Mouse (Mus musculus) forelimb bud, embryonic 11.5 days (tissue): ENCODE data around the gene Yars2.
A peak's percentile ranks its signal among the peaks of the same experiment; 100 is the strongest.
"Not testable (repeated sequence)": the region's sequence is repeated elsewhere in the genome, so short reads cannot be mapped to it uniquely, and the experiment has no call there.

Experiments used
- DNase-seq: peaks from one replicate; pipeline ENCODE4 v3.0.0-alpha.2; 2012; ENCODE audit warnings: low read depth, low spot score

The Yars2 gene

DNA sequence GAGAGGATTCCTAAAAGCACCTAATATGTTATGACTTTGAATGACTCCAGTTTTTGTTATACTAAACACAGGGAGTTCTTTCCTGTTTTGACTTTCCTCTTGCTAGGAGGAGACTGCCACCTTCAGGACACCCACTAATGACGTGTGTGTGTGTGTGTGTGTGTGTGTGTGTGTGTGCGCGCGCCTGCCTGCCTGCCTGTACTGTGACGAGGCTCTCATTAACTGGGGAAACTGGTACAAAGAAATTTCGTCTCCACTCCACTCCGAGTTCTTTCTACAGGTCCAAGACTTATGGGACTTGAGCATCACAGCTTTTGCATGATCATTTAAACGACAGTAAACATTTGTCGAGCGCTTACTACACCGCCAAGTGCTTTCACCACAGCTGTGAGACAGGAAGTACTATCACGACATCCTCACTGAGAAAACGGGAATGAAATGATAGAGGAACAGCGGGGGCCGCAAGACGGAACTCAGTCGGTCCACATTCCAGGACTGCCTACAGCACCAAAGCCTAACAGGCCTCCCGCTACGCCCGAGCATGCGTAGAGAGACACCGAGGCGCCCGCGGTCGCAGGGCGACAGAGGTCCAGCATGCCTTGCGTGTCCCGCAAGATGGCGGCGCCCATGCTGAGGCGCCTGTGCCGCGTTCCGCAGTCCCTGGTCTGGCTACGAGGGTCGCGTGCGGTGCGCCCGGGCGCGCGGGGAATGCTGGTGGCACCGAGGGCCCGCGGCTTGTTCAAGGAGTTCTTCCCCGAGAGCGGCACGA, at the start of gene Yars2:
Gene Yars2, plus strand, starts transcription at position 597 of the 769 bp plus-strand sequence.
- peak; percentile 93 for DNase-seq

DNA sequence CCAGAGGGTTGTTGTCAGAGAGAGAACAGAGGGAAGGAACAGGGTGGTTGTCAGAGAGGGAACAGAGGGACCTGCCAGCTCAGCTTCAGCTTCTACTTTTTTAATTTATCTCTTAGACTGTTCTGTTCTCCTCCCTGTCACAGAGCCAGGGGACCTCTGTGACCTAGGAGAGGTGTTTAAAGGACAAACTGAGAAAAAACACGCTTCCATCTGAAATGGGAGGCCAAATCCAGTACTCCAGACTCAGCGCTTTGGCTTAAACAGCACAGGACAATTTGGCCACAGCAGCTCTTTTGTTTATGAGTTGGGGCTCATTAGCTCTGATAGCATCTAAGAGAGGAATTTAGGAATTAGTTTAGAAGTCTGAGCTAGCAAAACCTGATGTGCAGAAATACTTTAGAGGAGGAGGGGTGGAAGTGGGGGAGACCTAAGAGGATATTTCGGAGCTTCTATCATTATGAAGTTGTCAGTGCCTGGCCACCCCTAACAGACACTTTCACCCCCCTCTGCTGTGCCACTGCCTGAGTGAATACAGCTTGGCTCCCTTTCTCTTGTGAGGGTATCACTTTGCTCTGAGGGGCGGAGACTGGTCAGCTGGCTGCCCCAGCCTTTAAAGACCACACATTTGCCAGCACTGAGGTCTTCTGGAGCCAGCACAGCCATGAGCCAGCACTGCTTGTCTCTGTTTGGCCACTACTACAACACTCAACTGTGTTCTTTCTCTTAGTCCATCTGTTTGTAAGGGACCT, 49.3 kb upstream of the Yars2 start:
- peak; percentile 6 for DNase-seq

GRCm38 (mm10) chr16:16255217-16255616, 47.5 kb upstream of the Yars2 start:
- no peak for DNase-seq

DNA sequence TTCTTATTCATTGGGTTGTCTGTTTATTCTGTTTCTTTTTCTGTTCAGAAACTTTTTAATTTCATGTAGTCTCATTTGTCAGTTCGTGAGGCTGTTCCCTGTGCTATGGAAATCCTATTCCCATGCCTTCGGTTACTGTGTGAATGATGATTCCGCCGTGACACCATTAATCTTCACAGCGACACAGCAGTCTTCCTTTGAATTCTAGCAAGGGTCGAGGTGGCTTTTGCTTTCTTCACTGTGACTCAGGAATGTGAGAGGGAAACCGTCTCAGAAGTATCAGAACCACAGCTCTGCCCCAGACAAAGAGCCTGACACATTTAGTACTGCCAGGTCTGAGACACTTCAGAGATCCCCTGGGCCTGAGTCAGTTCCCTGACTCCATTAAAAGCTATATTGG, 46.9 kb upstream of the Yars2 start:
- no peak for DNase-seq

GRCm38 (mm10) chr16:16256672-16257071, 46.1 kb upstream of the Yars2 start:
- no peak for DNase-seq

GRCm38 (mm10) chr16:16260882-16261281, 41.9 kb upstream of the Yars2 start:
- DNase-seq: no peak

DNA sequence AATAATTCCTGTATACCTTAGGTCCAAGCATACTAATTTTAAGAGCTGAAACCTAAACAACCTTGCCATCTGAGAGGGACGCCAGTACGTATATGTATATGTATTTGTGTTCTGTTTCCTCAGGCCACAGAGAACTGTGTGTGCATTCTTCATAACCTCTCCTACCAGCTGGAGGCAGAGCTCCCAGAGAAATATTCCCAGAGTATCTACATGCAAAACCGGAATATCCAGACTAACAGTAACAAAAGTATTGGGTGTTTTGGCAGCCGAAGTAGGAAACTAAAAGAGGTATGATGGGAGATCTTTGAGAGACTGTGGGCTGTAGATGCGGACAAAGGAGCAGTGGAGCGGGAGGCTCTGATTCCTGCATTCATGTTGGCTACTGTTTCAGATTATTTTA, 41.3 kb upstream of the Yars2 start:
- no peak for DNase-seq

DNA sequence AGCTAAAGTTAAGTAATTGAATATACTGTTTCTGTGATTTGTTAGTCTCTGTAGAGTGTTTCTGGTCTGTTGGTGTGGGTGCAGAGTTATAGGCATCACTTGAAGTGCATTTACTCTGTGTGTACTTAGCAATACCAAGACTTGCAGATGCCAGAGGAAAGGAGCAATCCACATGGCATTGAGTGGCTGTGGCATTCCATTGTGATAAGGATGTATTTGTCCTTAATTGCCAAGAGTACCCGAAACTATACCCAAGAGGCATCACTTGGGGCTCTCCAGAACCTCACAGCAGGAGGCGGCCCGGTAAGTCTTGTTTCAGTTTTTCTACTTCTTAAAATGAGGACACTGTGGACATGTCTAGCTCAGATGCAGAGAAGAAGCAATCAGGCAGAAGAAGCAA, 40.3 kb upstream of the Yars2 start:
- DNase-seq: no peak

DNA sequence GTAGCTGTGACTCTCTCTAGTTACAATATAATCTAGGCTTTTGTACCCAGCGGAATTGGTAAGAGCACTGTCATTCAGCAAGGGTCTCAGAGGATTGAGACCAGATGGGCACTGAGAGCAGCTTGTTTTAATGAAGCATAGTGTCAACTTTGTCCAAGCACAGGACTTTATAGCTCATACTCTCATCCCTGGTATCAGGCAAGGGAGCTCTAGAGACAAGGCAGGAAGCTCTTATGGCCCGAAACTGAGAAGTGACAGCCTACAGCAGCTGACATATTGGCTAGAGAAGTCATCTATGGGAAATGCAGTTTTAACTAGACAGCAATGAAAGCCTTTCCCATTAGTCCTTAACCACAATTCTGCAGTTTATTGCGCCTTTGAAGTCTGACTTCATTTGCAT, 29.8 kb upstream of the Yars2 start:
- DNase-seq: no peak

- no peak for DNase-seq
These were observed 29.0 kb upstream of the Yars2 start for GRCm38 (mm10) chr16:16273752-16274151.

DNA sequence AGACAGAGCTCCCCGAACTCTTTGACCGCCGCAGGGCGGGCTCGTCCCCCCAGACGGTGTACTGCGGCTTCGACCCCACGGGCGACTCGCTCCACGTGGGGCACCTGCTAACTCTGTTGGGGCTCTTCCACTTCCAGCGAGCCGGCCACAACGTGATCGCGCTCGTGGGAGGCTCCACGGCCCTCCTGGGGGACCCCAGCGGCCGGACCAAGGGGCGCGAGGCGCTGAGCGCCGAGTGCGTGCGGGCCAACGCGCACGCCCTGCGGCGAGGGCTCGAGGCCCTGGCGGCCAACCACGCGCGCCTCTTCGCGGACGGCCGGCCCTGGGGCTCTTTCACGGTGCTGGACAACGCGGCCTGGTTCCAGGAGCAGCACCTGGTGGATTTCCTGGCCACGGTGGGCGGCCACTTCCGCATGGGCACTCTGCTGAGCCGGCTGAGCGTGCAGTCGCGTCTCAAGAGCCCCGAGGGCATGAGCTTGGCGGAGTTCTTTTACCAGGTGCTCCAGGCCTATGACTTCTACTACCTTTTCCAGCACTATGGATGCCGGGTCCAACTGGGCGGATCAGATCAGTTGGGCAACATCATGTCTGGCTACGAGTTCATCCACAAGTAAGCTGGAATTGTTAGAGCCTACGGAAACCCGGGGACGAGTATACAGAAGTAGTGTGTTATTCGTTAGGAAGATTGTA, 518 bp downstream of the Yars2 start:
- DNase-seq: peak; percentile 59

DNA sequence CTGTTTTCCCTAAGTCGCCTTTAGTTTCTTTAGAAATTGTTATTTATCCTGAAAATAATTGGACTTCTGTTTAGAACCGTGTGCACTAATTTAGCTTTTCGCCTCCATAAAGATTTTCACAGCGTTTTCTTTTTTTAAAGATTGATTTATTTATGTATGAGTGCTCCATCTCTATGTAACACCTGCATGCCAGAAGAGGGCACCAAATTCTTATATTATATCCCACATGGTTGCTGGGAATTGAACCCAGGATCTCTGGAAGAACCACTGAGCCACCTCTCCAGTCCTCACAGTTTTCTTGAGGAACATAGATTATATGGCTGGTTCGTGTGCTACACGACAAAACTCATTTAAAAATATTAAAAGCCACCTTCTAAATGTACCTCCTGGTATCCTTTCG, 1.1 kb downstream of the Yars2 start:
- DNase-seq: peak; percentile 11

GRCm38 (mm10) chr16:16311319-16311718, 8.6 kb downstream of the Yars2 start:
- no peak for DNase-seq

DNA sequence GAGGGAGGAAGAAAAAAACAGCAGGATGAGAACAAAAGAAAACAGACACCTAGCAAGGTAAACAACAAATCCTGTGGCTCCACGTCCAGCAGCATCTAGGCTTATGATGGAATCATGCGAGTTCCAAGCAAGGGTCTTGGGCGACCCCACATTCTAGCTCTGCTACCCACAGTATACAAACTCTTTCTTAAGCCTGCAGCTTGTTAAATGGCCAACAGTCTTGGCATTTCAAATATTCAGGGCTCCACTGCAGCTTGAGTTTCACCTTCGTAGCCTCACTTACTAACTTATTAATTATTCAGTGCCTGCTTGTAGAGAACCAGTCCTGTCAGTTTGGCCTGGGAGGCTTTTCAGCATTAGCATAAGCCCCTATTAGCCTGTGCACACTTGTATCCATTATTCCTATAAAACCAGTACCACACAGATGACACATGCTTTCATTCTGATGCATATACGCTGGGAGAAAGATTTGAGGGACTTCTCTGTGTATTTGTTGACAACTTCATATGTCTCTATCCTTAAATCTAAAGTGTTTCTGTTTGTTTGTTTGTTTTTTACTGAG, 23.1 kb downstream of the Yars2 start:
- DNase-seq: no peak

DNA sequence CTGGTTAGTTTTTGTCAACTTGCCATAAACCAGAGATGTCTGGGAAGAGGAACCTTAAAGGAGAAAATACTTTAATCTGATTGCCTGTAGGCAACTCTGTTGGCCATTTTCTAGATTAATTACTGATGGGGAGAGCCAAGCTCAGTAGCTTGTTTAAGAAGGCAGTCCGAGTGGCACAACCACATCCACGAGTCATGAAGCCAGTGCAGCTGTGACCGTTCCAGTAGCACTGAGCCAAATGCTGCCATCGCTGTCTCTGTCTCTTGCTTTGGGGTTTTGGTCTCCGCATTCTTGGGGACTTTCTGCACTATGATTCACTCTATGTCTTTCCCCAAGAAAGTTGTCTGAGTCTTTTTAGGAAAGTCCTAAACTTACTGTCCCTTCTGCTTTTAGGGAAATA, 43.7 kb downstream of the Yars2 start:
- DNase-seq: no peak

GRCm38 (mm10) chr16:16357908-16358307, 55.1 kb downstream of the Yars2 start:
- DNase-seq: no peak

DNA sequence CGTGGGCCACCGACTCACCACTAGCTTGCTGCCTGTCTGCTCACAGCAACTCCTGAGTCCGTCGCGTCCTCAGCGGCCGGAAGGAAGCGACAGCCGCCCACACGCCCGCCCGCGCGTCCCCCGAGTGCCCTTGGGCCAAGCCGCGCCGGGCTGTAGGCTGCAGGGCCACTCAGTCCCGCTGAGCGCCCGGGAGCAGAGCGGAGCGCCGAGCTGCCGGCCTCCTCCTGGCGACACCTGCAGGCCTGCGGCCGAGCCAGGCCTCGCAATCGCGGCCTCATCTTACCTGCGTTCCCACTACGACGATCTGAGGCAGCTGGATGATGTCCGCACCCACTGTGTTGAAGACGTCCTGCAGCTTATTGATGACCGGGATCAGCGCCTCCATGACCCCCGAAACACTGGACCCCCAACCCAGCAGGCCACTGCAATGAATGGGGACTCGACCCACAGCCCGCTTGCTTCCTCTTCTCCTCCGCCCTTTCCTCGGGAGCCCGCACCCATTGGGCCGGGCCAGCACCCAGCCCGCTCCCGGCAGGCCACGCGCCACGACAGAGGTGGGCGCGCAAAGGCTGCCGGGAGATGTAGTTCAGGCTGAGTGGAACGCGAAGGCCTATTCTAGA, 55.8 kb downstream of the Yars2 start, which contains the start of gene Dnm1l:
Gene Dnm1l, minus strand, starts transcription at position 479 of the 620 bp plus-strand sequence.
- DNase-seq: peak; percentile 88

- not testable (repeated sequence) for DNase-seq
These were observed 56.3 kb downstream of the Yars2 start for GRCm38 (mm10) chr16:16359101-16359482.
